Mouse (Mus musculus) testis, adult 2 months (tissue): ENCODE data around the gene Grid1.

ENCODE experiments used
- CTCF ChIP-seq: fragments of 200-500 bp; IDR thresholded peaks from 2 replicates; pipeline ENCODE4 v1.5.1; 2012; ENCODE audit warnings: low read depth, mild to moderate bottlenecking, inconsistent platforms, low read length, moderate library complexity; ENCODE audit not compliant: control insufficient read depth, insufficient read depth, insufficient replicate concordance
- POLR2A ChIP-seq: fragments of 200-500 bp; IDR thresholded peaks from 2 replicates; pipeline ENCODE4 v1.6.1; 2012; ENCODE audit warnings: low read depth, mild to moderate bottlenecking, inconsistent platforms, low read length, moderate library complexity; ENCODE audit not compliant: control insufficient read depth

GRCm38 (mm10) chr14:35326306-35326705 lies 506.4 kb downstream of the Grid1 start:
- TF ChIP-seq CTCF = peak; percentile 42; the same call in 1 of the 2 replicates
- no peak for TF ChIP-seq POLR2A
